Mouse (Mus musculus) thymus, adult 2 months (tissue): ENCODE measurements around the gene Lrrc61. TPM values are rescaled to one million over a fixed set of nuclear protein-coding genes. Genes with fewer than 3 reads are reported as not detected.

Experiments
- DNase-seq: peaks from one replicate; pipeline ENCODE4 v3.0.0; 2021
- H3K27ac ChIP-seq: fragments of 200-500 bp; 2 replicates; pipeline ENCODE4 v1.5.1; 2012; ENCODE audit warnings: low read length, control low read depth; ENCODE audit not compliant: control insufficient read depth, insufficient read depth
- H3K27me3 ChIP-seq: fragments of 200-500 bp; 2 replicates; pipeline ENCODE4 v1.6.1; 2012; ENCODE audit warnings: mild to moderate bottlenecking, low read length, moderate library complexity, mixed read lengths; ENCODE audit not compliant: control insufficient read depth, insufficient read depth
- H3K36me3 ChIP-seq: fragments of 200-500 bp; 2 replicates; pipeline ENCODE4 v1.6.1; 2012; ENCODE audit warnings: mild to moderate bottlenecking, low read length, moderate library complexity; ENCODE audit not compliant: control insufficient read depth, insufficient read depth
- H3K4me1 ChIP-seq: fragments of 200-500 bp; replicated peaks from 2 replicates; pipeline ENCODE4 v1.6.1; 2012; ENCODE audit warnings: low read length; ENCODE audit not compliant: control insufficient read depth, insufficient read depth
- H3K4me3 ChIP-seq: fragments of 200-500 bp; 2 replicates; pipeline ENCODE4 v1.5.1; 2012; ENCODE audit warnings: mild to moderate bottlenecking, low read length, control low read depth, moderate library complexity; ENCODE audit not compliant: control insufficient read depth, insufficient read depth
- CTCF ChIP-seq: fragments of 200-500 bp; IDR thresholded peaks from 2 replicates; pipeline ENCODE4 v1.5.1; 2012; ENCODE audit warnings: mild to moderate bottlenecking, control low read depth, low read length, moderate library complexity, borderline replicate concordance; ENCODE audit not compliant: control insufficient read depth, poor library complexity, insufficient read depth; ENCODE audit errors: extremely low read depth
- POLR2A ChIP-seq: fragments of 200-500 bp; IDR thresholded peaks from 2 replicates; pipeline ENCODE4 v1.6.1; 2012; ENCODE audit warnings: mild to moderate bottlenecking, low read length, control low read depth, moderate library complexity; ENCODE audit not compliant: control insufficient read depth, poor library complexity, insufficient read depth; ENCODE audit errors: extremely low read depth
- WGBS: fragments of 180-500 bp; shearing (Covaris S2); methylation state at CpG from one replicate; pipeline ENCODE4 v1.1.7; 2018; 5-methylcytosine and 5-hydroxymethylcytosine counted together
- polyA plus RNA-seq: library from polyadenylated mRNA; depleted of rRNA; stranded (reverse); fragments of >200 nt; gene quantifications from 2 replicates; pipeline ENCODE4 v1.2.3, GENCODE M21; 2012; rRNA removed

The Lrrc61 gene
- polyA plus RNA-seq, 1 experiment, result 41.4 TPM

DNA sequence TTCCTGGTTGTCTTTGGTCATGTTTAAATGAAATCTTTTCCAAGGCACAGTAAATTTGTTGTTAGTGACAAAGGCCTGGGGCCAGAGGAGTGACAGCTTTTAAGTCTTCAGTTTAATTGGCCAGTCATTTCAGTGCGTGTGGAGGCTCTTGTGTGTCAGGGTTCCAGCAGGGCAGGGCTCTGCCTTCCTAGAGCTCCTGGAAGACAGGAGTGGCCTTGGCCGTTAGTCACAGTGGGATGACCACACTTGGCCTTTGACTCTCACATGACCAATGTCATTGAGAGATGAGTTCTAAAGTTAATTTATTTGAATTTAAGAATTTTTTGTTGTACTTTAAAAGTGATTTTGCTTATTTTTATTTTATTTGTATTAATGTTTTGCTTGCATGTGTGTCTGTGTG is 53.5 kb downstream of the Lrrc61 start:
- Histone ChIP-seq H3K4me3 (no peak overlapping the region), H3K27ac (no peak overlapping the region), H3K27me3 (no peaks in the 10 kb centered on the region), H3K4me1 (peaks cover 14% of the 10 kb centered on the region; the same call in 1 of the 2 replicates), H3K36me3 (no peaks in the 10 kb centered on the region)
- WGBS, result 94% methylated on average over 2 of the region's 2 CpGs
- no peak for DNase-seq
- TF ChIP-seq POLR2A, result no peak
- no peak for TF ChIP-seq CTCF

DNA sequence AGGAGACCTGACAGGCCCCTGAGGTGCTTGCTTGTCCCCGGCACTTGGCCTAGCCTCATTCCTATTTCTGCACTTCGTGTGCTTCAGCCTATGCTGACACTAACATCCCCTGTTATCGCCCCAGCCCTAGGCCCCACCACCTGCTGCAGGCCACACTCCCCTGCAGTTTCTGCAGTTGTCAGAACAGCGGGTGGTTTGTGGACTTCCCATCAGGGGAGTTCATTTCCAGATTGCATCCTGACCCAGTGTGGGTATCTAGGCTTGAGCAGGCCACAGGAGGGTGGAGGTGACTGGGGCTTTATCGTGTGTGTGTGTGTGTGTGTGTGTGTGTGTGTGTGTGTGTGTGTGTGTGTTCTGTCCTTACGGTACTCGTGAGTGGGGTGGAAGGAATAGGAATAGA is 54.9 kb downstream of the Lrrc61 start:
- TF ChIP-seq CTCF (no peak), POLR2A (no peak)

DNA sequence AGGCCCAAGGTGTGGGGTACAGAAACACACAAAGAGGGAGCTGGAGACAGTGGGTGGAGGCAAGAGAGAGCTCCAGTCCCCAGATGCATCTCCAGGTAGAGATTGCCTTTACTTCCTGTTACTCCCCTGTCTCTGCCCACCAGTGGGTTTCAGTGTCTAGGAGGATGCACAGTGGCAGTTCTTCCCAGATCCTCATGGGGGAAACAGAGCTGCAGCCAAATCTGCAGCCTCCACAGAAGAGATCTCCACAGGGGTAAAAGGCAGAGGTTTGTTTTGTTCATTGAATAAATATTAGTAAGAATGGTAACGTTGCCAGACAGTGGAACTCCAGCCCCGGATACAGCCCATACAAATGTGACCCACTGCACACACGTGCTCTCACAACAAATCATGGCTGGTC is 56.1 kb downstream of the Lrrc61 start:
- H3K4me1 ChIP-seq, result peaks cover 14% of the 10 kb centered on the region; the same call in 1 of the 2 replicates
- no peak for DNase-seq
- H3K4me3 ChIP-seq, result no peak overlapping the region
- TF ChIP-seq CTCF (no peak), POLR2A (no peak)
- H3K27ac ChIP-seq, result no peak overlapping the region
- WGBS, result 90% methylated on average over 3 of the region's 3 CpGs
- no peaks in the 10 kb centered on the region for H3K27me3 ChIP-seq
- no peaks in the 10 kb centered on the region for H3K36me3 ChIP-seq

More for the DNA sequence above, 54.9 kb downstream of the Lrrc61 start:
- H3K4me3 ChIP-seq, result no peak overlapping the region
- DNase-seq, result no peak
- peaks cover 14% of the 10 kb centered on the region; the same call in 1 of the 2 replicates for H3K4me1 ChIP-seq
- 42% methylated on average over 7 of the region's 7 CpGs for WGBS
- no peaks in the 10 kb centered on the region for H3K27me3 ChIP-seq
- H3K27ac ChIP-seq, result no peak overlapping the region
- H3K36me3 ChIP-seq, result no peaks in the 10 kb centered on the region

DNA sequence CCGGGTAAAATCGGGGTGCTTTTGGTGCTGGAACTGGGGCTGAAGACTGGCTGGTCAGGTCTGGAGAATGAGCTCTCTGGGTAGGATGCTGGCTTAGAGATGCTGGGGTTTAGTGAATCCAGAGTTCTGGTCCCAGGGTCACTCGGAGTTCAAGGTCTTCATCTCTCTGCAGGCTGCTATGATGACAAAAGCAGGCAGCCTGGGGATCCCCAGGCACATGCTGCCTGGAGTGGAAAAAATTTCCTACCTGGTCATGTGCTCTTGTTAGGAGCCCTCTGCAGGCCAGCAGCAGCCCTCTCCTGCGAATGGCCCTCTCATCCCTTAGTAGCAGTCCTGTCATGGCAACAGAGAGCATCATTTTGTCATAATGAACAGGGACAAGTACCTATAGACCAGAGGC is 58.9 kb downstream of the Lrrc61 start:
- no peaks in the 10 kb centered on the region for H3K36me3 ChIP-seq
- no peak overlapping the region for H3K4me3 ChIP-seq
- no peak overlapping the region for H3K27ac ChIP-seq
- no peak for DNase-seq
- no peaks in the 10 kb centered on the region for H3K27me3 ChIP-seq
- TF ChIP-seq POLR2A, result no peak
- TF ChIP-seq CTCF, result no peak
- 97% methylated on average over 4 of the region's 4 CpGs for WGBS
- peaks cover 14% of the 10 kb centered on the region; the same call in 1 of the 2 replicates for H3K4me1 ChIP-seq

DNA sequence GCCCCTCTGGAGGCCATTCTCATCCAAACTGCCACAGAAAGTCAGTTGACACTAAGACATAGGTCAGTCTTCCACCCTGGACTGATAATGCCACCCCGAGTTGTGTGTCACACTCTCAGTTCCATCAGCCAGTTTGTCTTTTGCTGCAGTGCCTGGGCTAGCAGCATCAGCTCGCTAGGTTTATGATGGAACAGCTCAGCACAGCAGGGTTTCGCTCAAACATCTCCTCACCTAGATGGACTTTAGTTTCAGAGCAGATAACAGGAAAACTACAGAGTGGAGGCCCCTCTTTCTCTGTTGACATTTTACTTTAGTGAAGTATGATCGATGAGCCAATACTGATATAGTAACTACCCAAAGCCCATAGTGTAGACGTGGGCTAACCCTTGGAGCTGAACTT is 60.2 kb downstream of the Lrrc61 start:
- H3K27ac ChIP-seq, result no peak overlapping the region
- H3K4me3 ChIP-seq, result no peak overlapping the region
- no peaks in the 10 kb centered on the region for H3K27me3 ChIP-seq
- peaks cover 7% of the 10 kb centered on the region; the same call in 1 of the 2 replicates for H3K4me1 ChIP-seq
- no peak for DNase-seq
- no peak for TF ChIP-seq CTCF
- no peak for TF ChIP-seq POLR2A
- 99% methylated on average over 5 of the region's 5 CpGs for WGBS
- H3K36me3 ChIP-seq, result peaks cover 7% of the 10 kb centered on the region; the same call in 1 of the 2 replicates

DNA sequence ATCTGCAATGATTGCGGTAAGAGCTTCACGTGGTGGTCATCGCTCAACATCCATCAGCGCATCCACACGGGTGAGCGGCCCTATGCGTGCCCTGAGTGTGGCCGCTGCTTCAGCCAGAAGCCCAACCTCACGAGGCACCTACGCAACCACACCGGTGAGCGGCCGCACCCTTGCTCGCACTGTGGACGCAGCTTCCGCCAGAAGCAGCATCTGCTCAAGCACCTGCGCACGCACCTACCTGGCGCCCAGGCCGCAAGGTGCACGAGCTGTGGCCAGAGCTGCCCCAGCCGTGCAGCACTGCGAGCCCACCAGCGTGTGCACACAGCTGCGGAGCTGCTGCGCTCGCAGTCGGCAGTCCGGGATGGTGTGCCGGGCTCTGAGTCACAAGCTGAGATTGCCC is 65.4 kb downstream of the Lrrc61 start:
- Histone ChIP-seq H3K27me3 (no peaks in the 10 kb centered on the region), H3K27ac (no peak overlapping the region), H3K4me1 (no peaks in the 10 kb centered on the region), H3K4me3 (no peak overlapping the region), H3K36me3 (peaks cover 13% of the 10 kb centered on the region; the same call in 1 of the 2 replicates)
- WGBS, result 99% methylated on average over 30 of the region's 30 CpGs
- TF ChIP-seq POLR2A (no peak), CTCF (no peak)
- no peak for DNase-seq

Other genes with a start within 250 kb of the Lrrc61 start
- gene Krba1, start 159.2 kb upstream of the Lrrc61 start, polyA plus RNA-seq, result 71.9 and 73.5 TPM in 2 replicates
- gene Zfp467, start 109.0 kb upstream of the Lrrc61 start, polyA plus RNA-seq, result 29.4 and 30.2 TPM in 2 replicates
- gene Sspo, start 106.6 kb upstream of the Lrrc61 start, polyA plus RNA-seq, result 29.3 and 35.4 TPM in 2 replicates
- 3.3 and 4.7 TPM in 2 replicates for gene Atp6v0e2, start 17.2 kb upstream of the Lrrc61 start, polyA plus RNA-seq
- gene Rarres2, start 18.0 kb downstream of the Lrrc61 start, polyA plus RNA-seq, result 17.5 and 28.8 TPM in 2 replicates
- not detected in 2 replicates for gene Gm45021, start 34.8 kb downstream of the Lrrc61 start, polyA plus RNA-seq
- gene Repin1, start 39.1 kb downstream of the Lrrc61 start, polyA plus RNA-seq, result 35.3 and 40.2 TPM in 2 replicates
- gene Gm44965, start 39.1 kb downstream of the Lrrc61 start, polyA plus RNA-seq, result not detected in 2 replicates
- 8.2 and 10.2 TPM in 2 replicates for gene Zfp775, start 47.3 kb downstream of the Lrrc61 start, polyA plus RNA-seq
- 1.5 and 1.7 TPM in 2 replicates for gene AI854703, start 72.0 kb downstream of the Lrrc61 start, polyA plus RNA-seq
- 26.6 and 29.8 TPM in 2 replicates for gene Gimap8, start 92.4 kb downstream of the Lrrc61 start, polyA plus RNA-seq
- gene Gimap9, start 121.3 kb downstream of the Lrrc61 start, polyA plus RNA-seq, result 42.5 and 49.6 TPM in 2 replicates
- gene Gimap4, start 129.8 kb downstream of the Lrrc61 start, polyA plus RNA-seq, result 43.0 and 64.0 TPM in 2 replicates
- gene Gimap6, start 153.4 kb downstream of the Lrrc61 start, polyA plus RNA-seq, result 72.9 and 82.4 TPM in 2 replicates
- gene Gm28053, start 163.8 kb downstream of the Lrrc61 start, polyA plus RNA-seq, result 0.36 and 0.88 TPM in 2 replicates
- gene Gimap7, start 163.8 kb downstream of the Lrrc61 start, polyA plus RNA-seq, result 3.8 and 6.3 TPM in 2 replicates
- gene Gimap1, start 184.3 kb downstream of the Lrrc61 start, polyA plus RNA-seq, result 94.7 and 98.1 TPM in 2 replicates
- gene Gimap5, start 191.4 kb downstream of the Lrrc61 start, polyA plus RNA-seq, result 34.0 and 35.3 TPM in 2 replicates
- gene Gimap3, start 216.1 kb downstream of the Lrrc61 start, polyA plus RNA-seq, result 48.2 and 61.3 TPM in 2 replicates